Mouse (Mus musculus): Measurements from ENCODE around the gene Ehd2.

Ehd2 gene

GRCm38 (mm10) chr7:15975451-15975850 lies 8.1 kb upstream of the Ehd2 start:
- WGBS: 92% methylated on average over 10 of the region's 10 CpGs

DNA sequence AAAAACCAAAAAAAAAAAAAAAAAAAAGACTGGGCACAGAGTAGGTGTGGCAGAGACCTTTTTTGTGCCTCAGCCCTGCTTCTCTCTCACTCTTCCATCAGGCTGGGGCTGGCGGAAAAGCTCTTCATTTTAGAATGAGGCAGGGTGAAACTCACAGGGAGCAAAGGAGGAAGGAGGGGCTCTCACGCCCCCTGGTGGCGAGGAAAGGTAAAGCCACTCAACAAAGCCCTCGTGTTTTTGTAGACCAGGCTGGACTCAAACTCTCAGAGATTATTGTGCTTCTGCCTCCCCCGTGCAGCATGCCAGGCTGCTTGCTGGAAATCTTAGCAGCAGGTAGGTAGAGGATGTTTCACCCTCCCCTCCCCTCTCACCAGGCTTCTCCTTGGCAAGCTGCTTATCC lies 7.3 kb upstream of the Ehd2 start:
- WGBS: 33% methylated on average over 5 of the region's 5 CpGs

GRCm38 (mm10) chr7:15972247-15972646 lies 4.9 kb upstream of the Ehd2 start:
- WGBS: 70% methylated on average over 25 of the region's 25 CpGs

- 80% methylated on average over 3 of the region's 3 CpGs for WGBS
These were observed 2.3 kb upstream of the Ehd2 start for GRCm38 (mm10) chr7:15969674-15970073.

DNA sequence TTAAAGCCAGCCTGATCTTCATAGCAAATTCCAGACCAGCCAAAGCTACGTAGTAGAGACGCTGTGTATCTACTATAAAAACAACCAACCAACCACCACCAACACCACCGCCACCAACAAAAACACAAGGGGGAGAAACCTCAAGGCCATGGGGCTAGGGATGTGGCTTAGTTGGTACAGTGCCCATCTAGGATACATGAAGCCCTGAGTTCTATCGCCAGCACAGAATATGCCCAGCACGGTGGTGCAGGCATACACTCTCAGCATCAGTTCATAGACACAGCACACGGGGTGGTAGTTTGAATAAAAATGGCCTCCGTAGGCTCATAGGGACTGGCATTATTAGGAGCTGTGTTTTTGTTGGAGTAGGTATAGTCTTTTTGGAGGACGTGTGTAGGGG lies 955 bp upstream of the Ehd2 start:
- WGBS: 88% methylated on average over 8 of the region's 8 CpGs

DNA sequence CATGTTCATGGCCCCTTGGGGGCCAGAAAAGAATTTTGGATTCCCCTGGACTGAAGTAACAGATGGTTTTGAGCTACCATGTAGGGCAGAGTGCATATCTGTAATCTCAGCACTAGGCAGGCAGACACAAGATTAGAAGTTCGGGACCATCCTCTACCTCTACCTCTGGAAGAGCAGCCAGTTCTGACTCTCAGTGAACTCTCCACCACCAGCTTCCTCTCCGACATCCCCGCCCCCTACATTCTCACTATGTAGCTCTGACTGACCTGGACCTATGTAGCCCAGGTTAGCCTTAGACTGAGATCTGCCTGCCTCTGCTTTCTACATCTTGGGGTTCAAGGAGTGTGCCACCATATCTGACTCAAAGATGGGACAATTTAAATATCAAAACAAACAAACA lies 878 bp downstream of the Ehd2 start:
- WGBS: 74% methylated on average over 3 of the region's 3 CpGs

GRCm38 (mm10) chr7:15963798-15964652 lies 3.3 kb downstream of the Ehd2 start:
- 75% methylated on average over 32 of the region's 32 CpGs for WGBS

DNA sequence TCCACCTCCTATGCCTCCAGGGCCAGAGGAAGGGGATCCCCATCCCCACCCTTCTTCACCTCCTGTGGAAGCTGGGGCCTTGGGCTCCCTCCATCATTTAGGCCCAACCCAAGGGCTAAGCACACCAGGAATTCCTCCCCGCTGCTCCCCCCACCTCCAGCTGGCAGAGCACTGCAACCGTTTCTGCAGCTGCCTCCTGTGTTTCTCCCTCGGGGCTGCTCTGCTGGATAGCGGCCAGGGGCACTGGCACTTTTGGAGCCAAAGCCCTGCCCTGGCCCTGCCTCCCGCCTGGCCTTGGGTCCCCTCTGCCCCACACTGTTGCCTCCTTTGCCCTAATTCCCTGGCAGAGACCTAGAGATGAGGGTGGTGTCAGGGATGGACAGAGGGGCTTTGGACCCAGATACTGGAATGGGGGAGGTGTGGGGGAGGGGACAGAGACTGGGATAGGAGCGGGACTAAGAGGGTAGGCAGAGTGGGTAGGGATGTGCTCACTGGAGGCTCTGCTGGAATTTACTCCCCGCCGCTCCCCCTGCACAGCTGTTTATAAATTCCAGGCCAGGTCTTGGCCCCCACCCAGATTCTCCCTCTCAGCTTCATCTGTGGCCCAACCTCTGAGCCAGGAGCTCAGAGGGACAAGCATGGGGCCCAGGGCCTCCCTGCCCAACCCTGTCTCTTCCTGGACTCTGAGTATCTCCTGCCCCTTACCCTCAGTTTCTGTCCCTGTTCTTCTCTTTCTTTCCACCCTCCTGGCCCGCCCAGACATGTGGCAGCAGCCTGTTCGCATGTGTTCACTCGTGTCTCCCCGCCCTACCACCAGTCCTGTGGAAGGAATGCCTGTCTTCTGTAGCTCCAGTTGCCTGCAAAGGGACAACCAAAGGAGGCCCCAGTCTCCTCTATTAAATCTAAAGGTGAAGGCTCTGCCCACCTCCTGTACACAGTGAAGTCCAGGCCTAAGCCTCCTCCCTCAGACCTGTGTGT lies 4.8 kb downstream of the Ehd2 start:
- WGBS: 52% methylated on average over 12 of the region's 12 CpGs

GRCm38 (mm10) chr7:15961798-15962197 lies 5.6 kb downstream of the Ehd2 start:
- 88% methylated on average over 7 of the region's 7 CpGs for WGBS

DNA sequence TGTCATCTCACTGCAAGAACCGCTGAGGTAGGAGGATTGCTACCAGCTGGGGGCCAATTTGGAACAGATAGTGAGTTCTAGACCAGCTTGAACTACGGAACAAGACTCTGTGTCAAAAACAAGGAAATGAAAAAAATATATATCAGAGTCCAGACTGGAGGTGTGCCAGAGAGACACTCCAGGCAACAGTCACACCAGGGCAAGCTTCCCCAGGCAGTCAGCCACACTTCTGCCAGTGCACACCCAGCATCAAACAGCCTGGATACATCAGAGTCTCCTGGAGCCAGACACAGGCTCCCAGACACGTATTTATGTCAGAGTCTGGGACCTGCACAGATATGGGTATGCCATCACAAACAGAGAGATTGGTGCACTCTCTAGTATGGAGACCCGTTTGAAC lies 6.1 kb downstream of the Ehd2 start:
- 63% methylated on average over 4 of the region's 4 CpGs for WGBS

GRCm38 (mm10) chr7:15960691-15961090 lies 6.7 kb downstream of the Ehd2 start:
- 47% methylated on average over 4 of the region's 4 CpGs for WGBS

DNA sequence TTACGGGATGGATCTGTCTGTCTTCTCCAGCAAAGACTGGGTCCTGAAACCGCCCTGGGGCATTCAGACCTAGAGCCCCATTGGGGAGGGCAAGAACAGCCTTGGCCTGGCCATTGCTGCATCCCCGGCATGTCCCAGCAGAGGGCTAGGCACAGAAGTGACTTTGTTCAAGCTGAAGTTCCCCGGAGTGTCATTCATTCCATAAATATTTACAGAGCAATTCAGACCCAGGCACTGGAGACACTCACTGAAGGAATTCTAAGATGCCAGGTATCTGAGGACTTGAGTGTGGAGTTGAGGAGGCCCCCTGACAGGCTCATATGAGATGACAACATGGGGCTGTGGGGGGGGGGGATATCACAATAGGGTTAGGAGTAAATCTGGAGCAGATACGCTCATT lies 11.2 kb downstream of the Ehd2 start:
- WGBS: 86% methylated on average over 5 of the region's 5 CpGs

GRCm38 (mm10) chr7:15955509-15955908 lies 11.9 kb downstream of the Ehd2 start:
- 40% methylated on average over 7 of the region's 7 CpGs for WGBS

DNA sequence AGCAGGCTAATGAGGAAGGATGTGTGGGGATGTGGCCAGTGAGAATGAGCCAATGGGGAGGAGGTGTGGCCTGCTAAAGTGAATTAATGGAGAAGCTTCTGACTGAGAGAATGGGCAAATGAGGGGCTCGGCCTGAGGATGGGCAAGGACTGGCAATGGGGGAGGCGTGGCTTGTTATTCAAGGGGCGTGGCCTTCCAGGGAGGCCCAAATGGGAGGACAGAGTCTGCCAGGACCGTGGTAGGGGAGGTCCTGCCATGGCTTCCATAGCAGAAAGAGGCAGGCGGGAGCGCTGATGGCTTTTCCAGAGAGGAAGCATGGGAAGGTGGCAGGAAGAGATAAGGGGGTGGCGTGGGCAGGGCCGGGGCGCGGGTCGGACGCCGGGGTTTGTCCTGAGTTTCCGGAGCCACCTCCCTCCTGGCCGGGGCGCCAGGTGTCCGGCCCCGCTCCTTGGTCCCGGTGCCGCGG lies 12.4 kb downstream of the Ehd2 start:
- WGBS: 29% methylated on average over 21 of the region's 21 CpGs

DNA sequence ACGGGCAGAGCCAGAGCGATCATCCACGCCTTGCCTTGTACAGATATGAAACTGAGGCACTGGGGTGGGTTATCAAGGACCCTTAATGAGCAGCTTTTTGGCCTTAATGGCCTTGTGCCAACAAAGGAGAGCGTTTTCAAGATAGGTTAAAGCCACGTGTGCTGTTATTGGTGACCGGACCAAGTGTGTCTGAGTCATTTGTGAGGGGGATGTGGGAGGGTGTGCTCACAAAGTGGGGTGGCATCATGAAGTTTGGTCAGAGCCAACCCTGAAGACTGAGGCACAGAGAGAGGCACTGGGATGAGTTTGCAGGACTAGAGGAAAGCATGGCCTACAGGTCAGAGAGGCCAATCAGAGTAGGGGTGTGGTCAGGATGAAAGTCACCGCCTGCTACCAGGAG lies 12.9 kb downstream of the Ehd2 start:
- 90% methylated on average over 7 of the region's 7 CpGs for WGBS

GRCm38 (mm10) chr7:15953307-15954074 lies 13.9 kb downstream of the Ehd2 start:
- 90% methylated on average over 13 of the region's 13 CpGs for whole genome bisulfite sequencing

GRCm38 (mm10) chr7:15952416-15952815 lies 15.0 kb downstream of the Ehd2 start:
- 75% methylated on average over 3 of the region's 3 CpGs for WGBS

- WGBS: 87% methylated on average over 15 of the region's 15 CpGs
These were observed 17.4 kb downstream of the Ehd2 start for GRCm38 (mm10) chr7:15950008-15950407.

- 87% methylated on average over 7 of the region's 7 CpGs for WGBS
These were observed 18.1 kb downstream of the Ehd2 start for GRCm38 (mm10) chr7:15949216-15949790.

GRCm38 (mm10) chr7:15948381-15948941 lies 18.9 kb downstream of the Ehd2 start:
- 2% methylated on average over 23 of the region's 23 CpGs for WGBS

GRCm38 (mm10) chr7:15947653-15948260 lies 19.6 kb downstream of the Ehd2 start:
- WGBS: 53% methylated on average over 4 of the region's 4 CpGs
